Mouse (Mus musculus) monocyte, adult 5-6 weeks (primary cell): ENCODE data around the gene Tfpt. TPM values are rescaled to one million over a fixed set of nuclear protein-coding genes. Genes with fewer than 3 reads are reported as not detected.
"Not testable (repeated sequence)": the region's sequence is repeated elsewhere in the genome, so short reads cannot be mapped to it uniquely, and the experiment has no call there.

Source experiments
- ATAC-seq: fragments of 153-309, 156-312 bp; replicated peaks from 2 replicates; pipeline ENCODE4 v1.8.0; 2017; ENCODE audit warnings: mild to moderate bottlenecking; ENCODE audit not compliant: low TSS enrichment, insufficient number of reproducible peaks, severe bottlenecking, poor library complexity, low FRiP score
- total RNA-seq: library from RNA; stranded (forward); fragments of 200-1000, 200-491, 200-594 nt; gene quantifications from 3 replicates; pipeline ENCODE4 v1.2.3, GENCODE M21; 2017

The Tfpt gene
- total RNA-seq, 1 experiment from 2014 or later = 20.6 TPM

GRCm38 (mm10) chr7:3630478-3630815 is 718 bp upstream of the Tfpt start:
- ATAC-seq = no peak

GRCm38 (mm10) chr7:3629030-3629429 is 699 bp downstream of the Tfpt start:
- no peak for ATAC-seq

GRCm38 (mm10) chr7:3617242-3617995 is 12.3 kb downstream of the Tfpt start, which contains the start of gene Ndufa3:
Gene Ndufa3, plus strand, starts transcription at chr7:3617373.
- ATAC-seq = peak; percentile 97

- ATAC-seq = no peak
Measured at GRCm38 (mm10) chr7:3616389-3617241, 13.1 kb downstream of the Tfpt start.

GRCm38 (mm10) chr7:3616057-3616388 is 13.7 kb downstream of the Tfpt start, which contains the start of gene Oscar:
Gene Oscar, minus strand, starts transcription at chr7:3616157.
- ATAC-seq = no peak

GRCm38 (mm10) chr7:3614021-3614420 is 15.7 kb downstream of the Tfpt start:
- ATAC-seq = no peak

GRCm38 (mm10) chr7:3611006-3611405 is 18.7 kb downstream of the Tfpt start:
- no peak for ATAC-seq

DNA sequence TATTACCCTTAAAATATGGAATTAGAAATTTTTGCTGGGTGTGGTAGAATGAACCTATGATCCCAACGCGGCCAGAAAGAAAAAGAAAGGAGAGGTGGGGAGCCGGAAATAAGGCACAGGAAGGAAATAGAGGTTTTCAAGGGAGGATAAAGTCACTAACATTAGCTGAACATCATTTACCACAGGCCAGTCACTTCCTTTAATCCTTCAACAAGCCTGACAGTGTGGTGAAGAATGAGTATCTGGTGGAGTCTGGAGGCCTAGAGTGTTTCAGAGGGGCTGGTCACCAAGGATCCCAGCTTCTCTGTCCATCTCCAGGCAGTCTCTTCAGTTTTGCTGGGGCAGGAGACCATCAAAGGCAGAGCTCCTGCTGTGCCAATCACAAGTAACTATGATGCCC is 19.3 kb downstream of the Tfpt start:
- no peak for ATAC-seq

DNA sequence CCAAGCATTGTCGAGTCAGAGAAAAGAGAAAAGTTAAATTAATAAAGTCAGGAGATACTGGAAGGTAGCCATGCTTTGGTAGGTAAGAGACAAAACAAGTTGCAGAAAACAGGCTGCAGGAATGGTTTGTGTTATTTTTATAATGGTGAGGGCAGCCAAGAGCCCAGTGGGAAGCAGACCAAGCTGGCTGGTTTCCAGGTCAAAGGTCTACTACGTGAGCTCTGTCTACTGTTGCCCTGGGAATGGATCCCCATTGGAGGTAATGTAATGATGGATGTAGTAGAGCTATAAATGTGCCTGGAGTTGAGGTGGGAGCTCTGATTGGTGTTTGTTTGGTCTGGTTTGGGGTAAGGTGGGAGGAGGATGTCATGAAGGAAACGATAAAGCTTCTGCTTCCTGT is 20.6 kb downstream of the Tfpt start:
- no peak for ATAC-seq

- no peak for ATAC-seq
Measured at GRCm38 (mm10) chr7:3608668-3609067, 21.1 kb downstream of the Tfpt start.

- ATAC-seq = no peak
Measured at GRCm38 (mm10) chr7:3607391-3607790, 22.3 kb downstream of the Tfpt start.

DNA sequence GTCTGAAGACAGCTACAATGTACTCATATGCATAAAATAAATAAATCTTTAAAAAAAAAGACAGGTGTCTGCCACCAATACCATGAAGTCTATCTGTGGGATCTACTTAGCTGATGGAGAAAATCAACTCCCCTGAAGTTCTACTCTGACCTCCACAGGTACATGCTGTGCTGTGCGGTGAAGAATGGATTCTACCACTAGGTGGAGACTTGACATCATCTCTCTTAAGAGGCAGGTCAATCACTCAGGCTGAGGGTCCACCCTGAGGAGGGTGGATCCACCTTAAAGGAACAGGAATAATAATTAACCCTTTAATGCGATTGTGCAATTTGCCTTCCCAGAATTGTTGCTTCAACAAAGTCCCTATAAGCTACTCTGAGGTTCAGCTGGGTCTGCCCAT is 22.9 kb downstream of the Tfpt start:
- ATAC-seq = no peak

- peak; percentile 82 for ATAC-seq
Measured at GRCm38 (mm10) chr7:3601119-3601518, 28.6 kb downstream of the Tfpt start.

GRCm38 (mm10) chr7:3597755-3598154 is 32.0 kb downstream of the Tfpt start:
- ATAC-seq = not testable (repeated sequence)

DNA sequence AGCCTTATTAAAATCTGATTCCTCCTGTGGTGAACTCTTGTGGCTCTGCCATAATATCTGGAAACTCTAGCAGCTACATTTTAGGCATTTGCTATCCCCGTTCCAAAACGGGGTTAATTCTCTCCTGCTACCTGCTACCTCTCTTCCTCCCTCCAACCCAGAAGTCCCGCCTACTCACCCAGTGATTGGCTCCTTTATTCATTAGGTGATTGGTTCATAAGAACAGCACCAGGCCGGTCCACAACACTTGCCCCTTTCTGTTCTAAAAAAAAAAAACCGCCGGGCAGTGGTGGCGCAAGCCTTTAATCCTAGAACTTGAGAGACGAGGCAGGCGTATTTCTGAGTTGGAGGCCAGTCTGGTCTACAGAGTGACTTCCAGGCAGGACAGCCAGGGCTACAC is 34.6 kb downstream of the Tfpt start:
- ATAC-seq = no peak

GRCm38 (mm10) chr7:3594686-3595085 is 35.0 kb downstream of the Tfpt start:
- no peak for ATAC-seq

GRCm38 (mm10) chr7:3593855-3594254 is 35.9 kb downstream of the Tfpt start:
- no peak for ATAC-seq

DNA sequence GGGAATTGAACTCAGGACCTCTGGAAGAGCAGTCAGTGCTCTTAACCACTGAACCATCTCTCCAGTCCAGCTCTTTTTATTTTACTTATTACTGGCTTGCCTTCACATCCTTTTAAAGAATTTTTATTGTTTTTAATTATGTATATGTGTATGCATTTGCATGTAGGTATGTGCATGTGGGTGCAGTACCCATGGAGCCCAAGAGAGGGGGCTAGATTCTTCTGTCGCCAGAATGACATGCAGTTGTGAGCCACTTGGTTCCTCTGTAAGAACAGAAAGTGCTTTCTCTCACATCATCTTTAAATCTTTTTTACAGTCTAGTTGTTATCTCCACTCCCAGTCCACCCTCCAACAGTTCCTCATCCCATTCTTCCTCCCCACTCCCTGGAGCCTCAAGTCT is 38.2 kb downstream of the Tfpt start:
- no peak for ATAC-seq

DNA sequence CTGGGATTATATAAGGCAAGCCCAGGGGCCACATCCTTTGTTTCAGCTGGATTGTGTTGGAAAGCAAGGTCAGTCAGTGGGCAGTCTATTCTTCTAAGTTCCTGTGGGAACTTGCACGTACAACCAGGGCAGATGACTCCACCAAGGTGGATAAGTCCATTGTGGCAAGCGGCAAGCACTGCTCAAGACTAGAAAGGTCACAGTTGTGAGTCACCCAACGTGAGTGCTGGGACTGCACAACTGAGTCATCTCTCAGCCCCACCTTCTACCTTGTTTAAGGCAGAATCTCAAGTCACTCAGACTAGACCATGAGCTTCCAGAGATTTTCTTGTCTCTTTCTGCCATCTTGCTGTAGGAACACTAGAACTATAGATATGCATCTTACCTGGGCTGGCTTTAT is 39.2 kb downstream of the Tfpt start:
- no peak for ATAC-seq

DNA sequence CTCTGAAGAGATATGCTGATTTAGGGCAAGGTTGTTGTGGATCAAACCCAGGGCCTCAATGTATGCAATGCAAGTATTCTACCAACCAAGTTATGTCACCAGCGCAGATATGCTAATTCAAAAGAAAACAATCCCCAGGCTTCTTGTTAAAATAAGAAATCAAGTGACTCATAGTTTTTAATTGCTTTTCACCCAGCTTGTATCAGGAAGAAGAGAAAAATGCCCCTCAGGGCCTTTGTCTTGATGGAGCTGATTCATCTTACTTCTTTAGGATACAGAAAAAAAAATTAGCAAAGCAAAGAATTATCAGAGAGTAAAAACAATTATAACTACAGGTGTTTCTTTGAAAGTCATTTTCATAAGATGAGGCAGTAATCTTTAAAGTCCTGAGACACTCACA is 42.4 kb downstream of the Tfpt start:
- no peak for ATAC-seq
